Comparison of ENCODE assay signal across 8 mouse cellular contexts in genomic region chr13:60176136-60176775, GRCm38 (mm10). TPM values are rescaled to one million over a fixed set of nuclear protein-coding genes. Genes with fewer than 3 reads are reported as not detected.
DNase-seq lines count a peak whose midpoint lies in the region; ATAC-seq and TF ChIP-seq lines count a peak whose summit lies in the region.

No protein-coding gene starts in this region.

- DNase-seq in embryo, embryonic 10 days (ENCODE audit: low spot score), result peak; percentile 67
- no peak for DNase-seq in embryo, embryonic 9.5 days (ENCODE audit: extremely low spot score)
- peak; percentile 40 to 76 for DNase-seq in cerebellum, postnatal 4 days (ENCODE audit: low spot score in 2 of 2)
- DNase-seq in limb, embryonic 14.5 days (ENCODE audit: low spot score), result peak; percentile 53
- peak; percentile 83 for DNase-seq in neural tube, embryonic 10.5 days (ENCODE audit: extremely low spot score, low spot score)
- peak; percentile 65 for DNase-seq in urinary bladder, adult 2 months (ENCODE audit: low spot score)

- H3K27me3 ChIP-seq in intestine, postnatal 0 days (replicated peaks; ENCODE audit: control insufficient read depth, insufficient read depth, low read length), result peaks cover 45% of the 10 kb centered on the region
- H3K27me3 ChIP-seq in limb, embryonic 14.5 days (ENCODE audit: control insufficient read depth, insufficient read depth, low read length), result no peaks in the 10 kb centered on the region

- H3K9me3 ChIP-seq in intestine, postnatal 0 days (ENCODE audit: control insufficient read depth), result no peaks in the 10 kb centered on the region
- no peaks in the 10 kb centered on the region for H3K9me3 ChIP-seq in limb, embryonic 14.5 days (ENCODE audit: control insufficient read depth, low read length)

- H3K4me3 ChIP-seq in intestine, postnatal 0 days (ENCODE audit: low read depth, low read length), result peak overlapping the region; percentile 69
- peak overlapping the region; percentile 95 for H3K4me3 ChIP-seq in limb, embryonic 14.5 days (replicated peaks; ENCODE audit: low read length)

- no peaks in the 10 kb centered on the region for H3K36me3 ChIP-seq in intestine, postnatal 0 days (ENCODE audit: control insufficient read depth, insufficient read depth)
- peaks cover 27% of the 10 kb centered on the region for H3K36me3 ChIP-seq in limb, embryonic 14.5 days (ENCODE audit: control insufficient read depth, insufficient read depth, low read length)

- peak overlapping the region; percentile 88 for H3K27ac ChIP-seq in intestine, postnatal 0 days (ENCODE audit: low read depth, low read length)
- peak overlapping the region; percentile 100 for H3K27ac ChIP-seq in limb, embryonic 14.5 days (replicated peaks; ENCODE audit: low read depth, low read length)

- 0 out of 2 replicates have a peak, but pooled peaks have one; percentile 42 for TF ChIP-seq POLR2A in limb, embryonic 14.5 days (IDR thresholded peaks at IDR 0.05; ENCODE audit: borderline replicate concordance, extremely low read depth, insufficient read depth, insufficient read length)

- 0 out of 2 replicates have a peak, but pooled peaks have one; percentile 14 for ATAC-seq in granulocyte monocyte progenitor cell, adult 5-6 weeks (replicated peaks; ENCODE audit: poor library complexity, severe bottlenecking)
- peak; percentile 37; the same call in 1 of the 2 replicates for ATAC-seq in intestine, postnatal 0 days
- peak; percentile 1 for ATAC-seq in limb, embryonic 14.5 days (ENCODE audit: low FRiP score, low read depth)

- WGBS in intestine, postnatal 0 days, result under 1% methylated on average over 77 of the region's 82 CpGs
- WGBS in limb, embryonic 14.5 days, result 2% methylated on average over 55 of the region's 82 CpGs

- no peaks in the 10 kb centered on the region for H3K4me1 ChIP-seq in intestine, postnatal 0 days (replicated peaks; ENCODE audit: control insufficient read depth, insufficient read depth, low read length)
- peaks cover 18% of the 10 kb centered on the region for H3K4me1 ChIP-seq in limb, embryonic 14.5 days (ENCODE audit: control insufficient read depth, insufficient read depth, low read length)

- 0 out of 2 replicates have a peak, but pooled peaks have one; percentile 2 for TF ChIP-seq CTCF in intestine, postnatal 0 days (IDR thresholded peaks at IDR 0.05; ENCODE audit: low read depth)

- H3K4me2 ChIP-seq in intestine, postnatal 0 days (replicated peaks; ENCODE audit: low read depth), result peak overlapping the region; percentile 99
- peak overlapping the region; percentile 71 for H3K4me2 ChIP-seq in limb, embryonic 14.5 days (replicated peaks; ENCODE audit: low read depth, low read length, severe bottlenecking)

- peak overlapping the region; percentile 68 for H3K9ac ChIP-seq in intestine, postnatal 0 days (ENCODE audit: low read depth, low read length)
- H3K9ac ChIP-seq in limb, embryonic 14.5 days (ENCODE audit: low read depth, low read length, severe bottlenecking), result peak overlapping the region; percentile 100

RNA-seq across cellular contexts. Expression of gene Gas1, which starts 0.9 kb away (rescaled TPM):
- total RNA-seq in granulocyte monocyte progenitor cell, adult 5-6 weeks (2014; fragmentation: Nextera tagmentation), result not detected in 2 replicates
- total RNA-seq in granulocyte monocyte progenitor cell, adult 5-6 weeks (2017), result not detected in 2 replicates
- 41.5 and 44.4 TPM in 2 replicates for polyA plus RNA-seq in intestine, postnatal 0 days (2015; fragmentation: Nextera tagmentation; extraction: Ambion mirVana)
- polyA plus RNA-seq in limb, embryonic 14.5 days (2012; rRNA removed), result 385 and 686 TPM in 2 replicates
- polyA plus RNA-seq in limb, embryonic 14.5 days (2014; fragmentation: Nextera tagmentation; extraction: Ambion mirVana), result 406 and 517 TPM in 2 replicates
- polyA plus RNA-seq in urinary bladder, adult 2 months (2012; rRNA removed), result 155 and 162 TPM in 2 replicates
